Mouse (Mus musculus) left cerebral cortex, adult 2 months (tissue): Measurements from ENCODE around the gene Gng13. TPM values are rescaled to one million over a fixed set of nuclear protein-coding genes. Genes with fewer than 3 reads are reported as not detected.

Source experiments
- DNase-seq, 2 experiments: peaks; one replicate each; pipeline ENCODE4 v3.0.0; 2021 to 2022; ENCODE audit warnings: low spot score in 2 of 2, mixed read lengths in 1 of 2; ENCODE audit errors: extremely low spot score in 1 of 2
- H3K27ac ChIP-seq: fragments of 200-600 bp; 2 replicates; pipeline ENCODE4 v1.8.1; 2022
- H3K4me3 ChIP-seq: fragments of 200-600 bp; 2 replicates; pipeline ENCODE4 v1.8.1; 2022
- CTCF ChIP-seq: fragments of 200-600 bp; IDR thresholded peaks from 2 replicates; pipeline ENCODE4 v1.8.1; 2022; ENCODE audit warnings: antibody characterized with exemption, mild to moderate bottlenecking, moderate library complexity
- intact Hi-C: fragments of 180-260 bp; cut with DNase I; formaldehyde crosslinking; loops from one replicate; pipeline ENCODE4 v1.15.1; 2025
- microRNA-seq, 2 experiments: library from miRNA; unstranded; fragments of <30 nt; microRNA quantifications; one replicate each; pipeline ENCODE4 v1.2.0; 2021
- total RNA-seq, 2 experiments: library from RNA; stranded (reverse); gene quantifications; 2 replicates each; pipeline ENCODE4 v1.2.3; 2021

Gene Gng13
- total RNA-seq, 2 experiments from 2014 or later = 146 to 168 TPM

DNA sequence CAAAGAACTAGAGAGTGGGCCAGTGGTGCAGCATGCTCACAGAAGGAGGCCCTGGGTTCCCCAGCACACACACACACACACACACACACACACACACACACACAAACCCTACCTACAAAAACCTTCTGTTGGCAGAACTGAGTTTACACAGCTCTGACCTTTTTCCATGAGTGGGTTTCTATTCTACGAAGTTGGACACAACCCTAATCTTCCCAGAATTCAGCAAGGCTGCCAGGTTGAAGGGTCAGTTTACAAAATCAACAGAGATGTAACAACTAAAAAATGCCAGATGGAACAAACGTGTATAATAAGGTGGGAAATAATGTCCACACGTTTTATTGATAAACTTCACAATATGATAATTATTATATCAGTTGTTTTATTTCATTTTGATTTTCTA is 40.7 kb downstream of the Gng13 start:
- no peak for TF ChIP-seq CTCF
- Histone ChIP-seq H3K4me3 (no peak overlapping the region), H3K27ac (no peak overlapping the region)
- DNase-seq = no peak
- intact Hi-C loops = no loop called here

DNA sequence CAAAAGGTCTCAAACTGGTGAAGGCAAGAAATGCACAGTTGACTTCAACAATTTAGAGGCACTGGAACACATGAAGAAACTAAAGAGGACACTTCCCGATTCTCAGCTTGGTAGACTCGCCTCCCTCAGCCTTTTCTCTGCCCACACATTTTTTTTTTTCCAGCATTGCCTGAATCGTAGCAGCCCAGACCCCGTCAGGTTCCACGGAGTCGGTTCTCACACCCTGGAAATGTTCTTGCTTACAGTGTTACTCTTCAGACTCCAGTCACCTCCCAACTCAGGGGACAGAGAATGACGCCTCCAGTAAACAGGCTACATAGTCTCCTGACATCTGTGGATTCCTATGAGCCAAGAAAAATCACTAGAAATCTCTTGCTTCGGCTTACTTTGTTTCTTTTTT is 43.2 kb downstream of the Gng13 start:
- intact Hi-C loops = no loop called here
- peak overlapping the region; percentile 30; the same call in 1 of the 2 replicates for H3K27ac ChIP-seq

DNA sequence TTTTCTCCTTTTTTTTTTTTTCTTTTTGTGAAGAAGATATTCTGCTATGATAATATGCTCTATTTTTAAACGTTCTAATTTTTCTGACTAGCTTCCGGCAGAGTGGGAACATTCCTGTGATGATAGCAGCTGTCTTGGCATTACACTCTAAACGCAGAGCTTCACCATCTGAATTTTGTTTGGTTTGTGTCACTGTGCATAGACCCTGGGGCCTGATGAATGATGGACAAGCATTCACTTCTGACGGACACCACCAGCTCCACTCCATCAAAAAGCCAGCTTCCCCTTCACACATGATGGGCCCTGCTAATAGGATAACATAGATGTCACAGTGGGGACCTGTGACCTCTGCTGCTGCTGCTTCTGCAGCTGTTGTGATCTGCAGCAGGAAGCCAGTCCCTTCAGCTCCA is 44.6 kb downstream of the Gng13 start:
- intact Hi-C loops = no loop called here
- no peak for TF ChIP-seq CTCF
- DNase-seq = peak in 1 of 2 experiments; percentile 17

More for the DNA sequence above, 43.2 kb downstream of the Gng13 start:
- peak in 1 of 2 experiments; percentile 25 for DNase-seq
- H3K4me3 ChIP-seq = no peak overlapping the region
- TF ChIP-seq CTCF = no peak

DNA sequence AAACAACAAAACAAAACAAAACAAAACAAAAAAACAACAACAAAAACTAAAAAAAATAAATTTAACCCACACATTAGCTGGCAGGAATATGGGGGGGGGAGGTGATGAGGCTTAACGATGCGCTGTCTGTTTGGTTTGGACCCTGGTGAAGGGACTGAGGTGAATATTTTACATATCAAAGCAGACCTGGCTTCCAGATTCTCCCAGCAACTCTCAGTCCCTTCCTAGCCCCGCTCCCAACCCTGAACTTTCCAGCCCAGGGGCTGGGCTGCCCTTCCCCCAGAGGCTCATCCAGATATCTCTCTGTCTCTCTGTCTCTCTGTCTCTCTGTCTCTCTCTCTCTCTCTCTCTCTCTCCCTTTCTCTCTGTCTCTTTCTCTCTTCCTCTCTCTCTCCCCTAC is 45.6 kb downstream of the Gng13 start:
- no peak for TF ChIP-seq CTCF
- peak overlapping the region; percentile 58; the same call in 1 of the 2 replicates for H3K27ac ChIP-seq
- no peak for DNase-seq
- no peak overlapping the region for H3K4me3 ChIP-seq
- intact Hi-C loops = no loop called here

More for the DNA sequence above, 44.6 kb downstream of the Gng13 start:
- H3K27ac ChIP-seq = peak overlapping the region; percentile 58
- H3K4me3 ChIP-seq = no peak overlapping the region

DNA sequence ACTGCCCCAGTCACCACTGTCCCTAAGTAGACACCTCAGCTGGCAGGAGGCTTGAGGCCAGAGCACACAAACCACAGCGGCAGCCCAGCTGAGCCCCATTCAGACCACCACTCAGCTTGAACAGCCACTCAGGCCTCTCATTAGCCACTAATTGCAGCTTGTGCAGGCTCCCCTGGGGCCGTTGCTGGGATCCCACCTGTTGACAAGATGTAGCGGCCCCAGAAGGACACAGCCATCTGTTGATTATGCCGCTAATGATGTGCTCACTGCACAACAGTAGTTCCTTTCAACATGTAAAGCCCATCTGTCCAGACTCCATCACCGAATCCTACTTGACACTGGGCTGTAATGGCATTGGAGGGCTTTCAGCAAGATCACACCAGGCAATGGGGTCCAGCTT is 48.9 kb downstream of the Gng13 start:
- no peak for TF ChIP-seq CTCF
- intact Hi-C loops = no loop called here
- no peak overlapping the region for H3K4me3 ChIP-seq
- H3K27ac ChIP-seq = no peak overlapping the region
- DNase-seq = no peak

Small RNA genes within 50 kb of the gene (microRNA-seq; reads per million reads assigned to microRNA genes)
- gene Gm25083 = 0 reads per million in 2 experiments

Other genes with a start within 250 kb of the Gng13 start
- under 1 TPM; 0.18 to 0.21 TPM for gene Sstr5, start 219.9 kb upstream of the Gng13 start, total RNA-seq
- 10 to 100 TPM; 55.3 to 66.9 TPM for gene Sox8, start 146.5 kb upstream of the Gng13 start, total RNA-seq
- gene Lmf1, start 138.1 kb upstream of the Gng13 start, total RNA-seq = 10 to 100 TPM; 22.0 to 25.4 TPM
- gene Chtf18, start 10.2 kb downstream of the Gng13 start, total RNA-seq = 1 to 10 TPM; 1.3 to 1.4 TPM
- gene Rpusd1, start 10.5 kb downstream of the Gng13 start, total RNA-seq = 10 to 100 TPM; 55.6 to 57.4 TPM
- gene Mslnl, start 18.9 kb downstream of the Gng13 start, total RNA-seq = under 1 TPM; 0.45 to 0.47 TPM
- gene Msln, start 37.2 kb downstream of the Gng13 start, total RNA-seq = 1 to 10 TPM; 3.1 to 3.9 TPM
- 10 to 100 TPM; 32.4 to 33.2 TPM for gene Narfl, start 56.6 kb downstream of the Gng13 start, total RNA-seq
- gene Haghl, start 68.5 kb downstream of the Gng13 start, total RNA-seq = 100 to 1,000 TPM; 112 to 123 TPM
- gene Ccdc78, start 69.4 kb downstream of the Gng13 start, total RNA-seq = not detected
- gene Fam173a, start 75.7 kb downstream of the Gng13 start, total RNA-seq = 10 to 100 TPM; 84.9 to 85.1 TPM
- 1 to 10 TPM in 1 of 2 experiments, not detected in 1; 1.4 TPM for gene AC134908.4, start 78.5 kb downstream of the Gng13 start, total RNA-seq
- 10 to 100 TPM; 72.3 to 88.2 TPM for gene Metrn, start 80.0 kb downstream of the Gng13 start, total RNA-seq
- gene Fbxl16, start 91.9 kb downstream of the Gng13 start, total RNA-seq = 100 to 1,000 TPM; 644 to 656 TPM
- gene Wdr24, start 106.5 kb downstream of the Gng13 start, total RNA-seq = 10 to 100 TPM; 26.8 to 30.9 TPM
- gene Jmjd8, start 111.7 kb downstream of the Gng13 start, total RNA-seq = 10 to 100 TPM; 55.1 to 55.6 TPM
- 100 to 1,000 TPM; 162 to 171 TPM for gene Stub1, start 116.2 kb downstream of the Gng13 start, total RNA-seq
- 10 to 100 TPM; 36.3 to 39.6 TPM for gene Rhbdl1, start 120.1 kb downstream of the Gng13 start, total RNA-seq
- 10 to 100 TPM; 23.0 to 25.1 TPM for gene Gm20683, start 124.6 kb downstream of the Gng13 start, total RNA-seq
- gene Rhot2, start 127.7 kb downstream of the Gng13 start, total RNA-seq = 100 to 1,000 TPM; 103 to 105 TPM
- 10 to 100 TPM; 34.9 to 36.8 TPM for gene Wdr90, start 144.3 kb downstream of the Gng13 start, total RNA-seq
- 10 to 100 TPM; 17.8 to 25.7 TPM for gene Mcrip2, start 151.6 kb downstream of the Gng13 start, total RNA-seq
- 10 to 100 TPM; 37.8 to 38.1 TPM for gene Mettl26, start 157.9 kb downstream of the Gng13 start, total RNA-seq
- 1 to 10 TPM; 1.7 TPM for gene Wfikkn1, start 163.7 kb downstream of the Gng13 start, total RNA-seq
- 10 to 100 TPM; 46.4 to 47.2 TPM for gene Rab40c, start 202.6 kb downstream of the Gng13 start, total RNA-seq
- 100 to 1,000 TPM in 1 of 2 experiments, 10 to 100 TPM in 1; 96.5 to 118 TPM for gene Pigq, start 227.8 kb downstream of the Gng13 start, total RNA-seq
- gene Nhlrc4, start 227.8 kb downstream of the Gng13 start, total RNA-seq = under 1 TPM; 0.20 to 0.87 TPM
- under 1 TPM; 0.26 to 0.27 TPM for gene A930017K11Rik, start 235.4 kb downstream of the Gng13 start, total RNA-seq